Mouse (Mus musculus) heart, postnatal 0 days (tissue): ENCODE data around the gene Hspbap1.

Experiments
- CTCF ChIP-seq: IDR thresholded peaks from 2 replicates; pipeline ENCODE4 v1.5.1; 2016; ENCODE audit warnings: antibody characterized with exemption, control low read depth, low read depth
- EP300 ChIP-seq: IDR thresholded peaks from 2 replicates; pipeline ENCODE4 v1.6.1; 2016; ENCODE audit warnings: antibody characterized with exemption, low read depth

DNA sequence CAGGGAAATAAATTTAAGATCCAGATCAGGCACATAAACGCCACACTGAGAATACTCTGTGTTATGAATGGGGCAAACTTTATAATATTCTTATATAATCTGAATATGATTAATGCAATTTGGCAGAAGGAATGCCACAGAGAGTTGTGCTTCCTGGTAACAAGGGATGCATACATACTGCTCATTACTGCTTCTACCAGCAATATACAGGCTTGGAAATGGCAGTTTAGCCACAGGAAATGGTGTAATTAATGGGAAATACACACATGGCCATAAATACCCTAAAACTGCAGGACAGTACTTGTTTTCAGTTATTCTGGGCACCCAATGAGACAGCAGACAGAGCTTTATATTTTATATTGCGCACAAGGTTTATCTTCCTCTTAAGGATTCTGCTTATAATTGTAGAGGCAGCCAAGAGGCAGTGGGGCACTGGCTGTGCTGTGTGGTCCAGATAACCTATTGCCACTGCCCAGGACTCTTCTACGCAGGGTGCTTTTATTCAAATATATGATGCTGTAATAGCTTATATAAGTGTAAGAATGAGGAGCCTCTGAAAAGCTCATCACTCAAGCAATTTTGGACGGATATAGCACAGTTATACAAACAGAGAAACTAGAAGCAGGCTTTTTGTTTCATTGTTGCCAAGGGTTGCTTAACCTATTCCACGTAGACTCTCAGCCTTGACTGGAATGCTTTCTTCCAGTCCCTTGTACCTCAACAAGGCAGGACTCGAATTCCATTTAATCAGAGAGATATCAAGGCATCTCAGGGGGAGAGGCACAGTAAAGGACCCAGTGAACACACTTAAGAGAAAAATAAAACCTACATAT is 14.5 kb upstream of the Hspbap1 start:
- no peak for TF ChIP-seq CTCF
- TF ChIP-seq EP300 = no peak
